Mouse (Mus musculus): Measurements from ENCODE around the gene Tomm70a. TPM values are rescaled to one million over a fixed set of nuclear protein-coding genes. Genes with fewer than 3 reads are reported as not detected.

Gene Tomm70a
- polyA plus RNA-seq, 1 experiment from 2014 or later, result 58.4 TPM

DNA sequence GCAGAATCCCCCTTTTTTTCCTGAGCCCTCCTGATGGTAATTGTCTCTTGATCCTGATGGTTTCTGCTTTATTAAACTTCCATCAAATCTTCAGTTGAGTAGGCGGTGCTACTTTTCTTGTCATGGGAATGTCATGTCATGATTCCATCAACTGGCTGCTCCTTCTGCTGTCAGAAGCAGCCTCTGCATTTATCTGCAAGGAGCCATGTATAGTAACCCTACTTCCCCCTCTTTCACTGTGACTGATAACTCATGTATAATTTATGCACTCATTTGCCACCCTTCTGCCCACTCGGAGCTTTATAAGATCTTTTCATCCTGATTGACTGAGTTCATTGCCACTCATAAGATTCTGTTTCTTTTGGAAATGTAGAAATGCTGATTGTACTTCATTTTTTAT, 3.9 kb upstream of the Tomm70a start:
- no peaks in the 10 kb centered on the region for H3K27me3 ChIP-seq
- H3K27ac ChIP-seq, result no peak overlapping the region
- no peaks in the 10 kb centered on the region for H3K36me3 ChIP-seq
- H3K9me3 ChIP-seq, result no peaks in the 10 kb centered on the region
- H3K4me2 ChIP-seq, result no peak overlapping the region
- H3K4me3 ChIP-seq (replicated peaks), result no peak overlapping the region
- 77% methylated on average over 2 of the region's 2 CpGs for WGBS
- no peak overlapping the region for H3K9ac ChIP-seq (replicated peaks)
- H3K4me1 ChIP-seq (replicated peaks), result peaks cover 2% of the 10 kb centered on the region
- ATAC-seq (ENCODE audit: insufficient number of reproducible peaks, insufficient read depth, low FRiP score, low TSS enrichment, low read depth), result no peak

DNA sequence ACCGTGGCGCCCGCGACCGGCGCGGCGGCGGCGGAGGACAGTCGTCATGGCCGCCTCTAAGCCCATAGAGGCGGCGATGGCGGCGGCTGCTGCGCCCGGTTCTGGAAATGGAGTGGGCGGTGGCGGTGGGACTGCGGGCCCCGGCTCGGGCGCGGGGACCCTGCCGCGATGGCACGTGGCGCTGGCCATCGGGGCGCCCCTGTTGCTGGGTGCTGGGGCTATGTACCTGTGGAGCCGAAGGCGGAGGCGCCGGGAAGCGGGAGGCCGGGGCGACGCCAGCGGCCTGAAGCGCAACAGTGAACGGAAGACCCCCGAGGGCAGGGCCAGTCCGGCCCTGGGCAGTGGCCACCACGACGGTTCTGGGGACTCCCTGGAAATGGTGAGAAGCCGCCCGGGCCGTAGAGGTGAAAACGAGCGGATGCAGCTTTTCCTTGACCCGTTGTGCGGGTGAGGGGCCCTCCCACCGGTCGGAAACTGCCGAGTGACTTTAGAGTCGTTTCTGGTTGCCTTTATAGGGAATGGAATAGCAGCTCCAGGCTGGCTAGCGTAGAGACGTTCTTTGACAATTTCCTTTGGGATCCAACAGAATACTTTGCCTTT, 413 bp downstream of the Tomm70a start:
- no peak for ATAC-seq (ENCODE audit: insufficient number of reproducible peaks, insufficient read depth, low FRiP score, low TSS enrichment, low read depth)
- under 1% methylated on average over 59 of the region's 59 CpGs for WGBS
- H3K4me3 ChIP-seq (replicated peaks), result peak overlapping the region; percentile 99

DNA sequence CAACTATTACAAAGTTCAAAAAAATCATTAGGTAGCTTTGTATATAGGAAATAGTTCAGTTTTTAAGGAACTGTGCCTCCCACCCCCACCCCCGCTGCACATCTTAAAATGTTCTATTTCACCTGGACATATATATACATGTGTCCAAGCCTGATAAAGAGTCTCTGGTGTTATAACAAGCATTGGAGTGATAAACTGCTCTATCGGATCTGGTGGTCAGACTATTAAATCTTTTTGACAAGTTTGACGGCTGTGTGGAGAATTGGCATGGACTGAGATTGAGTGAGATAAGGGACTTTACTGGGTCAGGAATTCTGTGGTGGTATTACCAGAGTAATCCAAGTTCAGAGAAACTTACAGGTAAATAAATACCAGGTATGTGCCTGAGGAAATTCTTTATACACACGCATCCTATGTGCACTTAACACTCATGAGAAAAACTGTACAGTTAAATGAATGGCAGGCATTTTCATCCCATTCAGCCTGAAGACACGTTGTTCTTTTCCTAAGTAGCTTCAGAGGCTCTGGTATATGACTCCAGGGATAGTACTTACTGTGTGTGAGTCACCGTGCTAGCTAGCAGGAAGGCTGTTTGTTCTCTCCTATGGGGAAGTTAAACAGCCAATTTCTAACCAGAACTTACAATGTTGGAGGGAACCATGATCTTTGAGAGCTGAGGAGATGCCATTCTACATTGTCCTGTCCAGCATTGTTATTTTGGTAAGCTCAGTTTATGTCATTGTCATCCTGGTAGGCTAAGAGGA, 1.4 kb downstream of the Tomm70a start:
- H3K9ac ChIP-seq (replicated peaks), result peak overlapping the region; percentile 93
- H3K9me3 ChIP-seq, result no peaks in the 10 kb centered on the region
- no peak overlapping the region for H3K27ac ChIP-seq
- H3K27me3 ChIP-seq, result no peaks in the 10 kb centered on the region
- 52% methylated on average over 6 of the region's 6 CpGs for WGBS
- H3K4me3 ChIP-seq (replicated peaks), result peak overlapping the region; percentile 99
- no peak for ATAC-seq (ENCODE audit: insufficient number of reproducible peaks, insufficient read depth, low FRiP score, low TSS enrichment, low read depth)
- peak overlapping the region; percentile 81 for H3K4me2 ChIP-seq
- peaks cover 19% of the 10 kb centered on the region for H3K4me1 ChIP-seq (replicated peaks)
- no peaks in the 10 kb centered on the region for H3K36me3 ChIP-seq

More for the DNA sequence above, 413 bp downstream of the Tomm70a start:
- Histone ChIP-seq H3K4me1 (replicated peaks) (peaks cover 19% of the 10 kb centered on the region), H3K4me2 (peak overlapping the region; percentile 81), H3K9ac (replicated peaks) (peak overlapping the region; percentile 93), H3K27me3 (no peaks in the 10 kb centered on the region), H3K9me3 (no peaks in the 10 kb centered on the region), H3K27ac (peak overlapping the region; percentile 95), H3K36me3 (no peaks in the 10 kb centered on the region)

DNA sequence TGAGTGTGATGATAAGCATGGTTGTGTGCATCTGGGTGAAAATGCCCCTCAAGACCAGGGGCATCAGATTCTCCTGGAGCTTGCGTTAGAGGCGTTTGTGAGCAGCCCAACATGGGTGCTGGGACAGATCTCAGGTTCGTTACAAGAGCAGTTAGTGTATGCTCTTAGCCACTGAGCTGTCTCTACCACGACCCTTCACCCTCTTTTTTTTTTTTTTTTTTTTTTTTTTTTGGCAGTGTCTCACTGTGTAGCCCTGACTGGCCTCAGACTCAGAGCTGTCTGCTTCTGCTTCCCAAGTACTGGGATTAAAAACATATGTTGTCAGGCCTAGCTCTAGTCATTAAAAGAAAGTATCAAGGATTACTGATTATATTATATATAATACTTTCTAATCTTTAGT, 4.8 kb downstream of the Tomm70a start:
- Histone ChIP-seq H3K36me3 (no peaks in the 10 kb centered on the region), H3K4me3 (replicated peaks) (no peak overlapping the region), H3K9me3 (no peaks in the 10 kb centered on the region), H3K27ac (no peak overlapping the region), H3K4me1 (replicated peaks) (peaks cover 19% of the 10 kb centered on the region), H3K9ac (replicated peaks) (no peak overlapping the region), H3K4me2 (no peak overlapping the region), H3K27me3 (no peaks in the 10 kb centered on the region)
- no peak for ATAC-seq (ENCODE audit: insufficient number of reproducible peaks, insufficient read depth, low FRiP score, low TSS enrichment, low read depth)
- WGBS, result 42% methylated on average over 4 of the region's 4 CpGs

GRCm38 (mm10) chr16:57127825-57128224, 6.3 kb downstream of the Tomm70a start:
- Histone ChIP-seq H3K9me3 (no peaks in the 10 kb centered on the region), H3K4me1 (replicated peaks) (peaks cover 14% of the 10 kb centered on the region), H3K27ac (no peak overlapping the region), H3K4me3 (replicated peaks) (no peak overlapping the region), H3K36me3 (no peaks in the 10 kb centered on the region), H3K27me3 (no peaks in the 10 kb centered on the region), H3K9ac (replicated peaks) (no peak overlapping the region), H3K4me2 (no peak overlapping the region)
- WGBS, result 95% methylated on average over 2 of the region's 2 CpGs
- ATAC-seq (ENCODE audit: insufficient number of reproducible peaks, insufficient read depth, low FRiP score, low TSS enrichment, low read depth), result no peak

DNA sequence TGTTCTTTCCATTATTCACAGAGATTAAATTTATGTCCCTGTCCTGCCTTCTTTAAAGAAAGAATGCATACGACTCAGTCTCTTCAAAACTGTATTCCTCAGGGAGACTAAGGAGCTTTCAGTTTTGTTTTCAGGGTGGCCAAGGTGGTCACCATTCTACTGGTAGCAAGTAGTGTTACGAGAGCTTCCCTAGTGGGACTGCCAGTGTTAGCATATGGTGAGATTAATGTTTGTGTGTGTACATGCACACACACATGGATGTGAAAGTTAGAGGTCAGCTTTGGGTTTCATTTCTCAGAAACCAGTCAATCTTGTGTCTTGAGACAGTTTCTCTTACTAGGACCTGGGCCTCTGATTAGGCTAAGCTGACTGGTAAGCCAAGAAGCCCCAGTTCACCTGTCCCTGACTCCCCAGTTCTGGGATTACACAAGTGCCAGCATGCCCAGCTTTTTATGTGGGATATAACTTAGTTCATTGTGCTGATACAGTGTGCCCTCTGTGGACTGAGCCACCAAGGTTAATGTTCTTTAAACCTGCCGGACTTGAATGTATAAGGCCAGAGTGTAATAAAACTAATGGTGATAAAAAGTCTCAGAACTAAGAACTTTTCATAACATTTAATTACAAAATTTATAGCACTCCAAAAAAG, 9.4 kb downstream of the Tomm70a start:
- H3K27ac ChIP-seq, result no peak overlapping the region
- WGBS, result 82% methylated on average over 3 of the region's 3 CpGs
- ATAC-seq (ENCODE audit: insufficient number of reproducible peaks, insufficient read depth, low FRiP score, low TSS enrichment, low read depth), result no peak
- H3K9ac ChIP-seq (replicated peaks), result no peak overlapping the region
- peaks cover 16% of the 10 kb centered on the region for H3K36me3 ChIP-seq
- H3K9me3 ChIP-seq, result no peaks in the 10 kb centered on the region
- H3K4me2 ChIP-seq, result no peak overlapping the region
- no peak overlapping the region for H3K4me3 ChIP-seq (replicated peaks)
- H3K27me3 ChIP-seq, result no peaks in the 10 kb centered on the region
- peaks cover 3% of the 10 kb centered on the region; the same call in 1 of the 2 replicates for H3K4me1 ChIP-seq (replicated peaks)

DNA sequence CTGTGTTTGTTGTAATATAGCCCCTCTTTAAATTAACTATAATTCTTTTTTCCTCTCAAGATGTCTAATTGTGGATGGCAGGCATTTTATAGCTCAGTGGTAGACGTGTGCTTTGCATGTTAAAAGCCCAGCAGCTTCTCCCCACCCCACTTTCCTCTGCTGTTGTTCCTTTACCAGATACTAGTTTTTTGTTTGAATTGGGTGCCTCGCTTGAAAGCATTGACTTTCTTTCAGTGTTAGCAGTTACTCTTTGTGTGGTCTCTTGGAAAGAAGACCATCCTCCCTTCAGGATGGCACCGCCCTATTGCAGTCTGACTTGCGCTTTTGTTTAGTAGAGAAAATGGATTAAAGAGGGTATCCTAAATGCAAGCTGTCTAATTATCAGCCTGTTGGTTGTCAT, 10.0 kb downstream of the Tomm70a start:
- H3K36me3 ChIP-seq, result peaks cover 23% of the 10 kb centered on the region

GRCm38 (mm10) chr16:57132326-57132725, 10.8 kb downstream of the Tomm70a start:
- no peak overlapping the region for H3K4me3 ChIP-seq (replicated peaks)
- no peak overlapping the region for H3K27ac ChIP-seq
- no peak overlapping the region for H3K9ac ChIP-seq (replicated peaks)
- H3K36me3 ChIP-seq, result peaks cover 31% of the 10 kb centered on the region
- 90% methylated on average over 1 of the region's 1 CpGs for WGBS
- no peaks in the 10 kb centered on the region for H3K27me3 ChIP-seq
- H3K4me2 ChIP-seq, result no peak overlapping the region
- H3K9me3 ChIP-seq, result no peaks in the 10 kb centered on the region
- no peaks in the 10 kb centered on the region; the same call in 1 of the 2 replicates for H3K4me1 ChIP-seq (replicated peaks)
- no peak for ATAC-seq (ENCODE audit: insufficient number of reproducible peaks, insufficient read depth, low FRiP score, low TSS enrichment, low read depth)

More for the DNA sequence above, 10.0 kb downstream of the Tomm70a start:
- 81% methylated on average over 4 of the region's 4 CpGs for WGBS
- Histone ChIP-seq H3K4me2 (no peak overlapping the region), H3K9ac (replicated peaks) (no peak overlapping the region), H3K4me1 (replicated peaks) (no peaks in the 10 kb centered on the region; the same call in 1 of the 2 replicates), H3K9me3 (no peaks in the 10 kb centered on the region), H3K4me3 (replicated peaks) (no peak overlapping the region), H3K27ac (no peak overlapping the region), H3K27me3 (no peaks in the 10 kb centered on the region)
- no peak for ATAC-seq (ENCODE audit: insufficient number of reproducible peaks, insufficient read depth, low FRiP score, low TSS enrichment, low read depth)

GRCm38 (mm10) chr16:57133611-57134010, 12.1 kb downstream of the Tomm70a start:
- Histone ChIP-seq H3K4me1 (replicated peaks) (no peaks in the 10 kb centered on the region; the same call in 1 of the 2 replicates), H3K4me2 (no peak overlapping the region), H3K27ac (no peak overlapping the region), H3K9me3 (no peaks in the 10 kb centered on the region), H3K9ac (replicated peaks) (no peak overlapping the region), H3K36me3 (peaks cover 42% of the 10 kb centered on the region), H3K27me3 (no peaks in the 10 kb centered on the region), H3K4me3 (replicated peaks) (no peak overlapping the region)
- 92% methylated on average over 6 of the region's 6 CpGs for WGBS
- no peak for ATAC-seq (ENCODE audit: insufficient number of reproducible peaks, insufficient read depth, low FRiP score, low TSS enrichment, low read depth)

DNA sequence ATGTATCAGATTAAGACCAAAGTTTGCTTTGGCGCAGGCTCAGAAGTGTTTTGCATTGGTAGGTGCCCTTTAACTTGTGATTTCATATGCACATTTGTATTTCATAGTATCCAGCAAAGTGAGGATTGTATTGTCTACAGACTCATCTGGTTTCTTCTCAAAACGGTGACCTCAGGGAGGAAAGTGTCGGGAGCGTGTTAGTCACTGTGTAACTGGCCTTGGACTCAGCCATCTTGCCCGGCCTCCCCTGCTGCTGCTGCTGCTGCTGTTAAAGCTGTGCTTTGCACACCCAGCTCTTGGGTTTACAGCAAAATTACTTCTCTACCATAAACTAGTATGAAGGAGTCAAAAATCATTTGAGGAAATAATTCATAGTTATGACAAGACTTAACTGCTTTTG, 23.2 kb downstream of the Tomm70a start:
- H3K27me3 ChIP-seq, result no peaks in the 10 kb centered on the region
- H3K4me2 ChIP-seq, result no peak overlapping the region
- WGBS, result 89% methylated on average over 5 of the region's 5 CpGs
- H3K9me3 ChIP-seq, result no peaks in the 10 kb centered on the region
- no peak overlapping the region for H3K9ac ChIP-seq (replicated peaks)
- ATAC-seq (ENCODE audit: insufficient number of reproducible peaks, insufficient read depth, low FRiP score, low TSS enrichment, low read depth), result no peak
- H3K27ac ChIP-seq, result no peak overlapping the region
- peaks cover 73% of the 10 kb centered on the region for H3K36me3 ChIP-seq
- no peaks in the 10 kb centered on the region for H3K4me1 ChIP-seq (replicated peaks)
- no peak overlapping the region for H3K4me3 ChIP-seq (replicated peaks)

DNA sequence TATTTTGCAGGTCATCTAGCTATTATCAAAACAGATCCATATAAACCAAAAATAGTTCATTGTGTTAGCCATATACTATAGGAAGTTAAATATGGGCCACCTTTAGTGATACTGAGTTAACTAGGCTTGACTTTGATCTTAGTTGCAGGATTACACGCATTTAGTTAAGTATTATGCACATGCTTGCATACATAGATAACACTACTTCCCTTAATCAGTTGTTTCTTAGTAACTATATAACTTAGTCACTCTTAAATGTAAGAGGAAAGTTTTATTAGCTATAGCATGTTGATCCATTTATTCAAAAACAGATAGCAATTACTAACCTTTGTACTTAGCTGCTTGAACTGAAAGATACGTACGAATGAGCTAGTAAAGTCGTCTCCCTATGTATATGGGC, 29.9 kb downstream of the Tomm70a start:
- Histone ChIP-seq H3K4me2 (no peak overlapping the region), H3K9ac (replicated peaks) (no peak overlapping the region), H3K9me3 (no peaks in the 10 kb centered on the region), H3K4me3 (replicated peaks) (no peak overlapping the region), H3K4me1 (replicated peaks) (no peaks in the 10 kb centered on the region), H3K27me3 (no peaks in the 10 kb centered on the region), H3K36me3 (peaks cover 79% of the 10 kb centered on the region), H3K27ac (no peak overlapping the region)
- WGBS, result 96% methylated on average over 4 of the region's 4 CpGs
- ATAC-seq (ENCODE audit: insufficient number of reproducible peaks, insufficient read depth, low FRiP score, low TSS enrichment, low read depth), result no peak
